ENCODE assay signal across 17 mouse cellular contexts in the genomic region with DNA sequence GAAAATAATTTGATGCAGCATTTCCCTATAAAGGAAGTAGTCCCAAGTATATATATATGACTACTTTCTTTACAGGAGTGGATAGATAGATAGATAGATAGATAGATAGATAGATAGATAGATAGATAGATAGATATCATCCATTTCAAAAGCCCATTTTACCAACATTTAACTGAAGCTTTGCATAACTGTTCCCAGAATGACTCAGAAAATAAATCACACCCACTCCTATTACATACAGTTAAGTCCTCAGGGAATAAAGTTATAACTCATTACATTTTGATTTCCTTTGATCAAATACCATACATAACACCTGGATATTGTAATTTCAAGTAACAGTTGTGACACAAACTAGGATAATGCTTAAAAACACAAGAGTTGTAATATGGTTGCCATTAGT.
"Had no signal": no experiment of that assay in that cellular context is flagged by ENCODE, and none has a peak within 500 bp of the region (broad histone marks: within the 10 kb centered on the region; RNA-seq: fewer than 3 reads in every experiment).

No protein-coding gene starts in this region.

- H3K4me1 ChIP-seq: midbrain, embryonic 10.5 days; midbrain, embryonic 12.5 days; midbrain, embryonic 15.5 days had no signal

- H3K9me3 ChIP-seq: midbrain, embryonic 10.5 days; midbrain, embryonic 12.5 days; midbrain, embryonic 15.5 days; neural tube, embryonic 13.5 days; neural tube, embryonic 15.5 days had no signal

- DNase-seq: lung, adult 18-20 months; lung, embryonic 14.5 days; lung, postnatal 10 days; lung, postnatal 4 days; retina, postnatal 1 day; right cerebral cortex, adult 18-20 months; right cerebral cortex, postnatal 25 days; right cerebral cortex, postnatal 4 days; spleen, adult 18-20 months; thymus, adult 18-20 months; thymus, postnatal 14 days; thymus, postnatal 36 days had no signal

- H3K36me3 ChIP-seq: midbrain, embryonic 10.5 days; midbrain, embryonic 12.5 days; midbrain, embryonic 15.5 days; neural tube, embryonic 13.5 days; neural tube, embryonic 15.5 days had no signal

- H3K4me3 ChIP-seq: midbrain, embryonic 10.5 days; midbrain, embryonic 12.5 days; midbrain, embryonic 15.5 days; neural tube, embryonic 13.5 days had no signal

- H3K27ac ChIP-seq: midbrain, embryonic 10.5 days; midbrain, embryonic 12.5 days; midbrain, embryonic 15.5 days; neural tube, embryonic 13.5 days had no signal

- H3K27me3 ChIP-seq: midbrain, embryonic 12.5 days; midbrain, embryonic 15.5 days; neural tube, embryonic 13.5 days; neural tube, embryonic 15.5 days had no signal

- H3K9ac ChIP-seq: lung, embryonic 14.5 days; midbrain, embryonic 12.5 days; midbrain, embryonic 15.5 days; neural tube, embryonic 13.5 days; neural tube, embryonic 15.5 days had no signal

- H3K4me2 ChIP-seq: midbrain, embryonic 12.5 days; midbrain, embryonic 15.5 days had no signal
